Mouse (Mus musculus) heart, adult 2 months (tissue): ENCODE data around the gene Tex46. TPM values are rescaled to one million over a fixed set of nuclear protein-coding genes. Genes with fewer than 3 reads are reported as not detected.

Experiments
- DNase-seq, 2 experiments: peaks; one replicate each; pipeline ENCODE4 v3.0.0; 2021
- H3K27ac ChIP-seq: fragments of 200-600 bp; 2 replicates; pipeline ENCODE4 v1.8.1; 2022
- H3K27me3 ChIP-seq: fragments of 200-500 bp; 2 replicates; pipeline ENCODE4 v1.6.1; 2012; ENCODE audit warnings: mild to moderate bottlenecking, low read length, inconsistent platforms, mixed read lengths; ENCODE audit not compliant: control insufficient read depth, insufficient read depth
- H3K36me3 ChIP-seq: fragments of 200-500 bp; 2 replicates; pipeline ENCODE4 v1.6.1; 2012; ENCODE audit warnings: low read length, inconsistent platforms; ENCODE audit not compliant: control insufficient read depth, insufficient read depth
- H3K4me1 ChIP-seq: fragments of 200-500 bp; 2 replicates; pipeline ENCODE4 v1.6.1; 2011; ENCODE audit warnings: low read length; ENCODE audit not compliant: control insufficient read depth, insufficient read depth
- H3K4me3 ChIP-seq: fragments of 200-600 bp; 2 replicates; pipeline ENCODE4 v1.8.1; 2022
- H3K79me2 ChIP-seq: fragments of 200-500 bp; replicated peaks from 2 replicates; pipeline ENCODE4 v1.6.1; 2012; ENCODE audit warnings: mild to moderate bottlenecking, inconsistent platforms, low read length, moderate library complexity, mixed read lengths; ENCODE audit not compliant: control insufficient read depth, insufficient read depth
- H3K9ac ChIP-seq: fragments of 200-500 bp; 2 replicates; pipeline ENCODE4 v1.6.1; 2012; ENCODE audit warnings: low read depth, mild to moderate bottlenecking, control low read depth, inconsistent platforms, low read length, mixed read lengths
- CTCF ChIP-seq: fragments of 200-600 bp; IDR thresholded peaks from 2 replicates; pipeline ENCODE4 v1.8.1; 2022; ENCODE audit warnings: antibody characterized with exemption, mild to moderate bottlenecking, moderate library complexity
- EP300 ChIP-seq: fragments of 200-500 bp; IDR thresholded peaks from 2 replicates; pipeline ENCODE4 v1.6.1; 2011; ENCODE audit warnings: low read depth, low read length, control low read depth; ENCODE audit not compliant: insufficient read depth
- POLR2A ChIP-seq: fragments of 200-500 bp; IDR thresholded peaks from 2 replicates; pipeline ENCODE4 v1.6.1; 2011; ENCODE audit warnings: mild to moderate bottlenecking, low read depth, low read length, control low read depth; ENCODE audit not compliant: insufficient read depth
- WGBS: fragments of 180-500 bp; shearing (Covaris S2); methylation state at CpG from one replicate; pipeline ENCODE4 v1.1.7; 2018; 5-methylcytosine and 5-hydroxymethylcytosine counted together
- intact Hi-C: fragments of 180-260 bp; cut with DNase I; formaldehyde crosslinking; loops from one replicate; pipeline ENCODE4 v1.15.1; 2025
- microRNA-seq, 2 experiments: library from miRNA; unstranded; fragments of <30 nt; microRNA quantifications; one replicate each; pipeline ENCODE4 v1.2.0; 2021
- polyA plus RNA-seq: library from polyadenylated mRNA; depleted of rRNA; stranded (reverse); fragments of >200 nt; gene quantifications from 2 replicates; pipeline ENCODE4 v1.2.3, GENCODE M21; 2012; rRNA removed
- total RNA-seq, 2 experiments: library from RNA; stranded (reverse); gene quantifications; 2 replicates each; pipeline ENCODE4 v1.2.3; 2021

Tex46 gene
- total and polyA plus RNA-seq, 3 experiments = not detected

DNA sequence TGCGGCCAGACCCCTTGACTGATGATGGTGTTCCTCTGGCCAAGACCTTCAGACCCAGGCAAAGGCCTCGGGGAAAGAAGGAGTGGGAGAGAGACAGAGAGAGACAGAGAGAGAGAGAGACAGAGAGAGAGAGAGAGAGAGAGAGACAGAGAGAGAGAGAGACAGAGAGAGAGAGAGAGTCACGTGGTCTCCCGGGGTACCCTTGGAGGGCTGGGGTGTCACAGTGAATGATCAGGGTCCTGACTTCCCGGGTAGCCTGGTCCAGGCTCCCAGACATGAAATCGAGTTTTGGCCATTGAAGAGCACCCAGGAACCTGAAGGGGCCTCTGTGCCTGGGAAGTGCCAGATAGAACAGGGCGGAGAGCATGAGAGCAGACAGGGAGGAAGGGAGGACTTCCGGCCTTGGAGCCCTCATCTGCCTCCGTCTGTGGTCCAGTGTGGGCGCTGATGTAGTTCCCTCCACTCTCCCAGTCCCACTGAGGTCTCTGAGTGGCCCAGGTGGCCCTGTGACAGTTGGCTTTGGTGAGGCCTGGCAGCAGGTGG, 43.5 kb downstream of the Tex46 start:
- Histone ChIP-seq H3K4me3 (no peak overlapping the region), H3K79me2 (no peaks in the 10 kb centered on the region), H3K27ac (no peak overlapping the region), H3K4me1 (no peaks in the 10 kb centered on the region), H3K36me3 (no peaks in the 10 kb centered on the region), H3K27me3 (no peaks in the 10 kb centered on the region), H3K9ac (no peak overlapping the region)
- 64% methylated on average over 10 of the region's 10 CpGs for WGBS
- intact Hi-C loops = no loop called here
- TF ChIP-seq CTCF (no peak), EP300 (no peak), POLR2A (no peak)
- no peak for DNase-seq

DNA sequence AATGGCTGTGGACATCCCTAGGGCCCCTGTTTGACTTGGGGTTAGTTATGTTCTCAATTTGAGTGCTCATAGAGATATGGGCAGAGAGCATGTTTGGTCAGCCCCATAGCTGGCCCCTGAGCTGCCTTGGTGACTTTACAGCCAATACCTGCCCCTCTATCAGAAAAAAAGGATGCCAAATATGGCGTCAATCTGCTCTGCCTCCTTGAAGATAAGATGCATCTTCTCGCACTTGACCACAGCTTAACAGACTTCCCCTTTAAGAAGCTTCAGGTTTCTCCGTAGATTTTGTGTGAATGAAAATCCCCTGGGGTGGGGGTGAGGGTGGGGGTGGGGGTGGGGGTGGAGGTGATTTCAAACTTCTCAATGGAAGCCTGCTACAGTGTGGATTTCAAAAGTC, 47.7 kb downstream of the Tex46 start:
- intact Hi-C loops = no loop called here
- WGBS = 66% methylated on average over 3 of the region's 3 CpGs
- Histone ChIP-seq H3K79me2 (no peaks in the 10 kb centered on the region), H3K4me1 (no peaks in the 10 kb centered on the region), H3K27me3 (no peaks in the 10 kb centered on the region), H3K4me3 (no peak overlapping the region), H3K9ac (no peak overlapping the region), H3K36me3 (no peaks in the 10 kb centered on the region), H3K27ac (no peak overlapping the region)
- TF ChIP-seq CTCF (no peak), EP300 (no peak), POLR2A (no peak)
- DNase-seq = no peak

Small RNAs within 50 kb of the gene (microRNA-seq; reads per million reads assigned to microRNA genes)
- 0 reads per million in 2 experiments for gene Gm22180

Other genes starting within 250 kb of the Tex46 start
- gene Htr1d, start 186.9 kb upstream of the Tex46 start, total RNA-seq = not detected
- gene Htr1d, start 186.9 kb upstream of the Tex46 start, polyA plus RNA-seq = 0.04 and 0.09 TPM in 2 replicates
- gene 6030445D17Rik, start 148.2 kb upstream of the Tex46 start, total RNA-seq = under 1 TPM; 0.31 to 0.45 TPM
- gene 6030445D17Rik, start 148.2 kb upstream of the Tex46 start, polyA plus RNA-seq = 0.27 and 0.56 TPM in 2 replicates
- 10 to 100 TPM; 36.5 to 37.8 TPM for gene Luzp1, start 140.7 kb upstream of the Tex46 start, total RNA-seq
- 11.0 and 21.4 TPM in 2 replicates for gene Luzp1, start 140.7 kb upstream of the Tex46 start, polyA plus RNA-seq
- 10 to 100 TPM; 27.0 to 27.1 TPM for gene Kdm1a, start 7.7 kb upstream of the Tex46 start, total RNA-seq
- 18.7 and 28.1 TPM in 2 replicates for gene Kdm1a, start 7.7 kb upstream of the Tex46 start, polyA plus RNA-seq
- gene Lactbl1, start 12.2 kb downstream of the Tex46 start, total RNA-seq = not detected
- 0.08 and 0.18 TPM in 2 replicates for gene Lactbl1, start 12.2 kb downstream of the Tex46 start, polyA plus RNA-seq
- under 1 TPM; 0.73 to 0.77 TPM for gene Ephb2, start 225.6 kb downstream of the Tex46 start, total RNA-seq
- 0.96 and 1.2 TPM in 2 replicates for gene Ephb2, start 225.6 kb downstream of the Tex46 start, polyA plus RNA-seq